Mouse (Mus musculus): ENCODE data around the gene Tpm1. TPM values are rescaled to one million over a fixed set of nuclear protein-coding genes. Genes with fewer than 3 reads are reported as not detected.

The Tpm1 gene
- polyA plus RNA-seq, 1 experiment, result 12.8 TPM

GRCm38 (mm10) chr9:67026061-67026460, 23.1 kb downstream of the Tpm1 start:
- H3K9me3 ChIP-seq (ENCODE audit: control insufficient read depth, low read length), result no peaks in the 10 kb centered on the region
- TF ChIP-seq GATA1 (IDR thresholded peaks at IDR 0.05; ENCODE audit: low read length) (no peak), TAL1 (IDR thresholded peaks at IDR 0.05; ENCODE audit: low read length) (no peak)
- H3K4me3 ChIP-seq (replicated peaks), result peak overlapping the region; percentile 52
- peaks cover 65% of the 10 kb centered on the region for H3K4me1 ChIP-seq (ENCODE audit: control insufficient read depth)
- H3K36me3 ChIP-seq (ENCODE audit: control insufficient read depth), result peaks cover 99% of the 10 kb centered on the region
- no peaks in the 10 kb centered on the region for H3K27me3 ChIP-seq (ENCODE audit: control insufficient read depth)

DNA sequence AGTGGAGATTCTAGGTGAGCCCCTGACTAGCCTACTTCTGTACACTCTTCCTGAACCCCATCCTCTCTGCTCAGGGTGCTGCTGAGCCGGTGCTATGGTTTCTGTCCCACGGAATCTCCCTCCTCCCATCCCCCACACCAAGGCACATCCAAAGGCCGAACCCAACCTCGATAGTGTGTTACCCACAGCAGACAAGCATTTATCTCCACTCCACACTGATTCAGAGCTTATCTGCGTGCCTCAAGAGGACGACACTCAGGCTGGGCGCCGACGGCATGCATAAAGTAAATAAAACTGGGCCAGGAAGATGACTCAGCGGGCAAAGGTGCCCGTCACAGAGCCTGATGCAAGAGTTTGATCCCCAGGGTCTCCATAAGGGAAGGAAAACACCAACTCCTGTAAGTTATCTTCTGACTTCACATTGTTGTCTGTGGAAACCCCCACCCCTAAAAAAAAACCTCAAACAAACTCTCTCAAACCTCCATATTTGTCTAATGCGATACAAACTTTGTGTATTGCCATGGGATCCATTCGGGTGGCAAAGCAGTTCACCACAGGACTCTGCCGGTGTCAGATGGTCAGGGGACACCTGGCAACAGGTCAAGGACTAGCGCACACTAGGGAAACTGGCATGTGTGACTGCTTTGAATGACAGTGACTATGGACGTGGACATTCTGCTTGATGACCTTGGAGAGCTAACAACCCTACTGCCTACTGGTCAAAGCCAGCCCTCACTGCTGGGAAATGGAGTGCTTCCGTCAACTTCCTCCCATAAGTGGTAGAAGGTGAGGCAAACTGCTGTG, 24.1 kb downstream of the Tpm1 start:
- H3K4me1 ChIP-seq (ENCODE audit: control insufficient read depth), result peaks cover 74% of the 10 kb centered on the region
- TF ChIP-seq GATA1 (IDR thresholded peaks at IDR 0.05; ENCODE audit: low read length), result peak; percentile 98
- peak; percentile 84 for TF ChIP-seq TAL1 (IDR thresholded peaks at IDR 0.05; ENCODE audit: low read length)
- H3K27me3 ChIP-seq (ENCODE audit: control insufficient read depth), result no peaks in the 10 kb centered on the region
- peaks cover 97% of the 10 kb centered on the region for H3K36me3 ChIP-seq (ENCODE audit: control insufficient read depth)
- peak overlapping the region; percentile 52 for H3K4me3 ChIP-seq (replicated peaks)
- no peaks in the 10 kb centered on the region for H3K9me3 ChIP-seq (ENCODE audit: control insufficient read depth, low read length)

DNA sequence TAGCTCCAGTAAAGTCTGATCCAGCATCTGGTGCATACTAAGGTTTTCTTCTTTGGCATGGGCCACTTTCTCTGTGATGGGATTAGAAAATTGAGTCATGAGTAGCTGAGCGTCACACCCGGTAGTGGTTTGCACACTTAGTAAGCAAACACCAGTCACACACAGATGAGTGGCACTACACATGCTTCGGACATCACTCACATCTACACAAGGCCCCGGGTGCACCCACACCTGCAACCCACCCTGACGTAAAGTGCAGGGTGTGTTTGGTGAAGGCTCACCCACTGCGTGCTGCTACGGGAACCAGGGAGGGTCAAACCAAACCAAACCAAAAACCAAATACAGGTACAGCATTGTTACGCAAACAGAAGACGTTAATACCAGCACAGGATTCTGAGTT, 25.8 kb downstream of the Tpm1 start:
- Histone ChIP-seq H3K4me1 (ENCODE audit: control insufficient read depth) (peaks cover 87% of the 10 kb centered on the region), H3K36me3 (ENCODE audit: control insufficient read depth) (peaks cover 94% of the 10 kb centered on the region), H3K27me3 (ENCODE audit: control insufficient read depth) (no peaks in the 10 kb centered on the region), H3K9me3 (ENCODE audit: control insufficient read depth, low read length) (no peaks in the 10 kb centered on the region), H3K4me3 (replicated peaks) (no peak overlapping the region)
- no peak for TF ChIP-seq GATA1 (IDR thresholded peaks at IDR 0.05; ENCODE audit: low read length)
- TF ChIP-seq TAL1 (IDR thresholded peaks at IDR 0.05; ENCODE audit: low read length), result no peak

GRCm38 (mm10) chr9:67020063-67020462, 29.1 kb downstream of the Tpm1 start:
- Histone ChIP-seq H3K4me1 (ENCODE audit: control insufficient read depth) (peaks cover 73% of the 10 kb centered on the region), H3K27me3 (ENCODE audit: control insufficient read depth) (no peaks in the 10 kb centered on the region), H3K9me3 (ENCODE audit: control insufficient read depth, low read length) (no peaks in the 10 kb centered on the region), H3K36me3 (ENCODE audit: control insufficient read depth) (peaks cover 62% of the 10 kb centered on the region), H3K4me3 (replicated peaks) (no peak overlapping the region)
- TF ChIP-seq TAL1 (IDR thresholded peaks at IDR 0.05; ENCODE audit: low read length) (no peak), GATA1 (IDR thresholded peaks at IDR 0.05; ENCODE audit: low read length) (0 out of 2 replicates have a peak, but pooled peaks have one; percentile 29)

- TF ChIP-seq TAL1 (IDR thresholded peaks at IDR 0.05; ENCODE audit: low read length) (no peak), GATA1 (IDR thresholded peaks at IDR 0.05; ENCODE audit: low read length) (peak; percentile 48; the same call in 1 of the 2 replicates)
- peaks cover 47% of the 10 kb centered on the region for H3K4me1 ChIP-seq (ENCODE audit: control insufficient read depth)
- H3K27me3 ChIP-seq (ENCODE audit: control insufficient read depth), result no peaks in the 10 kb centered on the region
- no peaks in the 10 kb centered on the region for H3K36me3 ChIP-seq (ENCODE audit: control insufficient read depth)
- no peaks in the 10 kb centered on the region for H3K9me3 ChIP-seq (ENCODE audit: control insufficient read depth, low read length)
- H3K4me3 ChIP-seq (replicated peaks), result no peak overlapping the region
Measured at GRCm38 (mm10) chr9:67013501-67013900, 35.7 kb downstream of the Tpm1 start.

DNA sequence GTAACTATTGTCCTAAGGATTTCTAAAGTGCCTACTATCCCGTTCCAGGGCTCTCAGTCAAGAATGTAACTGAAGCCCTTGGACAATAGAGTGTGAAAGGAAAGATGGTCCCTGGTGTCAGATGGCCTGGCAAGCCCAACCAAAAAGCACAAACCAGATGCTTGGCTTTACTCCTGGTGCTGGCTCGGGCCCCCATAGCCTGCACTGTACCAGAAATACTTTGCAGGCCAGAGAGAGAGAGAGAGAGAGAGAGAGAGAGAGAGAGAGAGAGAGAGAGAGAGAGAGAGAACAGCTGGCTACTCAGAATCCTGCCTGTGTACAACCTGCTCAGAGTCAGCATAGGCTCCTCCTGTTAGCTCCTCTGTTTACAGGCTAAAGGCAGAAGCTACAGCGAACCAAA, 36.7 kb downstream of the Tpm1 start:
- Histone ChIP-seq H3K4me1 (ENCODE audit: control insufficient read depth) (peaks cover 47% of the 10 kb centered on the region), H3K36me3 (ENCODE audit: control insufficient read depth) (no peaks in the 10 kb centered on the region), H3K4me3 (replicated peaks) (no peak overlapping the region), H3K9me3 (ENCODE audit: control insufficient read depth, low read length) (no peaks in the 10 kb centered on the region), H3K27me3 (ENCODE audit: control insufficient read depth) (no peaks in the 10 kb centered on the region)
- TF ChIP-seq TAL1 (IDR thresholded peaks at IDR 0.05; ENCODE audit: low read length) (no peak), GATA1 (IDR thresholded peaks at IDR 0.05; ENCODE audit: low read length) (no peak)

GRCm38 (mm10) chr9:67011483-67011882, 37.7 kb downstream of the Tpm1 start:
- Histone ChIP-seq H3K9me3 (ENCODE audit: control insufficient read depth, low read length) (no peaks in the 10 kb centered on the region), H3K36me3 (ENCODE audit: control insufficient read depth) (no peaks in the 10 kb centered on the region), H3K4me3 (replicated peaks) (no peak overlapping the region), H3K4me1 (ENCODE audit: control insufficient read depth) (peaks cover 48% of the 10 kb centered on the region), H3K27me3 (ENCODE audit: control insufficient read depth) (no peaks in the 10 kb centered on the region)
- TF ChIP-seq GATA1 (IDR thresholded peaks at IDR 0.05; ENCODE audit: low read length) (no peak), TAL1 (IDR thresholded peaks at IDR 0.05; ENCODE audit: low read length) (no peak)

GRCm38 (mm10) chr9:67008781-67009180, 40.4 kb downstream of the Tpm1 start:
- Histone ChIP-seq H3K4me1 (ENCODE audit: control insufficient read depth) (peaks cover 52% of the 10 kb centered on the region), H3K27me3 (ENCODE audit: control insufficient read depth) (no peaks in the 10 kb centered on the region), H3K9me3 (ENCODE audit: control insufficient read depth, low read length) (no peaks in the 10 kb centered on the region), H3K36me3 (ENCODE audit: control insufficient read depth) (no peaks in the 10 kb centered on the region), H3K4me3 (replicated peaks) (no peak overlapping the region)
- no peak for TF ChIP-seq GATA1 (IDR thresholded peaks at IDR 0.05; ENCODE audit: low read length)
- no peak for TF ChIP-seq TAL1 (IDR thresholded peaks at IDR 0.05; ENCODE audit: low read length)

DNA sequence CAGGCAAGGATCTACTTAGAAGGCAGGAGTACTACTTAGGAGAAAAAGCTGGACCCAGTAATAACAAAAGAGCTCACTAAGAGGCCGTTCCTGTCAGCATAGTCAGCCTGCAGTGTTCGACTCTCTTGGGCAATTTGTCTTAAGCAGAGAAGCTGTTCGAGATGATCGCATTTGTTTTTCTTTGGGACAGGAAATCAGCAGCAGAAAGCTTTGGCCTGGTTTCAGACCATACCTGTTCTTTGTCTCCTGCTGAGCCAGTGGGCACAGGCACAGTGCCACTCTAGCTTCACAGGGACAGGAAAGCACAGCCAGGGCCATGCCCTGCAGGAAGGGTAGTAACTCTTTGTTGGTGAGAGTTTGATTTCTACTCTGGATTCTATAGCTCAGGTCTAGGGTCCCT, 42.8 kb downstream of the Tpm1 start:
- Histone ChIP-seq H3K4me1 (ENCODE audit: control insufficient read depth) (peaks cover 40% of the 10 kb centered on the region), H3K4me3 (replicated peaks) (no peak overlapping the region), H3K36me3 (ENCODE audit: control insufficient read depth) (no peaks in the 10 kb centered on the region), H3K27me3 (ENCODE audit: control insufficient read depth) (no peaks in the 10 kb centered on the region; the same call in 1 of the 2 replicates), H3K9me3 (ENCODE audit: control insufficient read depth, low read length) (no peaks in the 10 kb centered on the region)
- TF ChIP-seq GATA1 (IDR thresholded peaks at IDR 0.05; ENCODE audit: low read length), result no peak
- TF ChIP-seq TAL1 (IDR thresholded peaks at IDR 0.05; ENCODE audit: low read length), result no peak
